8 mouse cellular contexts compared by ENCODE assay signal in the genomic region with DNA sequence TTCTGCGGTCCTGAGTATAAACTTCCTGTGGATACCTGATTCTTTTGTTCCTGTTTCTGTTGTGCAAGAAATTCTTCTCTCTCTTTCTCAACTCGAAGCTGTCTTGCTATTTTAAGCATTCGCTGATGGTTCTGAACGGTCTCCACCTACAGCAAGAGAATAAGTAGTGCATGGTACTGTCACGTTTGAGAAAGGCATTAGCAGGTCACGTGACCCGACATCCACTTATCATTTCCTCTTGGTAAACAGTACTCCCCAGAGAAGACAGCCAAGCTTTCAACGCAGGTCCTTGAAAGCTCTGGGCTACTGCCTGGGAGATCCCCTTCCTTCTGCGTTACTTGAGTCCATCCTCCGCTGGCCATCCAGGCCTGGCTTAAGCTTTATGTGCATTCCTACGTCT. TPM values are rescaled to one million over a fixed set of nuclear protein-coding genes. Genes with fewer than 3 reads are reported as not detected.
A peak's percentile ranks its signal among the peaks of the same experiment; 100 is the strongest.
DNase-seq lines count a peak whose midpoint lies in the region; ATAC-seq and TF ChIP-seq lines count a peak whose summit lies in the region.

No protein-coding gene starts in this region.

- peak; percentile 29 to 73 for DNase-seq in adrenal gland, adult (ENCODE audit: inconsistent age in 2 of 2, low spot score in 1 of 2)
- DNase-seq in adrenal gland, postnatal 25 days = no peak
- peak; percentile 98 for DNase-seq in 416B (ENCODE audit: low read depth)
- DNase-seq in lung, postnatal 14 days = peak; percentile 83
- DNase-seq in thymus, adult 2 months = peak; percentile 66
- DNase-seq in layer of hippocampus, adult 9-11 months = no peak
- no peak for DNase-seq in right cerebral cortex, postnatal 14 days

- no peaks in the 10 kb centered on the region for H3K9me3 ChIP-seq in heart, embryonic 14.5 days (ENCODE audit: control insufficient read depth, low read length)

- H3K27ac ChIP-seq in heart, embryonic 14.5 days (replicated peaks in 1 of 2; ENCODE audit: control insufficient read depth in 1 of 2, insufficient read depth in 1 of 2, low read depth in 2 of 2, low read length in 2 of 2) = peak overlapping the region; percentile 84 to 89
- H3K27ac ChIP-seq in thymus, adult 2 months (ENCODE audit: control insufficient read depth, insufficient read depth, low read length) = no peak overlapping the region

- TF ChIP-seq CTCF in thymus, adult 2 months (IDR thresholded peaks at IDR 0.05; ENCODE audit: borderline replicate concordance, control insufficient read depth, extremely low read depth, insufficient read depth, low read length, poor library complexity) = no peak

- peaks cover 63% of the 10 kb centered on the region for H3K36me3 ChIP-seq in heart, embryonic 14.5 days (ENCODE audit: control insufficient read depth, insufficient read depth, low read length)
- no peaks in the 10 kb centered on the region for H3K36me3 ChIP-seq in thymus, adult 2 months (ENCODE audit: control insufficient read depth, insufficient read depth, low read length)

- no peaks in the 10 kb centered on the region for H3K27me3 ChIP-seq in heart, embryonic 14.5 days (ENCODE audit: control insufficient read depth, insufficient read depth, low read length)
- H3K27me3 ChIP-seq in thymus, adult 2 months (ENCODE audit: control insufficient read depth, insufficient read depth, low read length) = no peaks in the 10 kb centered on the region

- peak overlapping the region; percentile 36 for H3K4me2 ChIP-seq in heart, embryonic 14.5 days (ENCODE audit: low read length)

- ATAC-seq in heart, embryonic 14.5 days (ENCODE audit: insufficient number of reproducible peaks, insufficient read depth, low FRiP score, low read depth) = peak; percentile 81

- 0 out of 2 replicates have a peak overlapping the region, but pooled peaks have one; percentile 8 for H3K9ac ChIP-seq in heart, embryonic 14.5 days (ENCODE audit: low read length)

- TF ChIP-seq POLR2A in thymus, adult 2 months (IDR thresholded peaks at IDR 0.05; ENCODE audit: control insufficient read depth, extremely low read depth, insufficient read depth, low read length, poor library complexity) = no peak

- 20% methylated on average over 11 of the region's 11 CpGs for WGBS in heart, embryonic 14.5 days
- WGBS in thymus, adult 2 months = 18% methylated on average over 11 of the region's 11 CpGs

- peaks cover 5 to 13% of the 10 kb centered on the region in 2 experiments for H3K4me1 ChIP-seq in heart, embryonic 14.5 days (ENCODE audit: control insufficient read depth in 2 of 2, insufficient read depth in 2 of 2, low read length in 2 of 2)
- peaks cover 5% of the 10 kb centered on the region for H3K4me1 ChIP-seq in thymus, adult 2 months (replicated peaks; ENCODE audit: control insufficient read depth, insufficient read depth, low read length)

- H3K4me3 ChIP-seq in heart, embryonic 14.5 days (ENCODE audit: control insufficient read depth in 1 of 2, insufficient read depth in 1 of 2, low read depth in 1 of 2, low read length in 2 of 2) = no peak overlapping the region
- H3K4me3 ChIP-seq in thymus, adult 2 months (ENCODE audit: control insufficient read depth, insufficient read depth, low read length) = no peak overlapping the region

RNA-seq across cellular contexts. Expression of gene Ift81, which starts 12.1 kb away (rescaled TPM):
- total RNA-seq in adrenal gland, postnatal 25 days (2021) = 9.4 and 14.6 TPM in 2 replicates
- 32.2 and 41.2 TPM in 2 replicates for polyA plus RNA-seq in heart, embryonic 14.5 days (2014; fragmentation: Nextera tagmentation; extraction: Ambion mirVana)
- 0.52 and 1.6 TPM in 2 replicates for polyA plus RNA-seq in thymus, adult 2 months (2012; rRNA removed)

RNA-seq across cellular contexts. Expression of gene P2rx7, which starts 41.5 kb away (rescaled TPM):
- total RNA-seq in adrenal gland, postnatal 25 days (2021) = 3.2 and 3.8 TPM in 2 replicates
- polyA plus RNA-seq in heart, embryonic 14.5 days (2014; fragmentation: Nextera tagmentation; extraction: Ambion mirVana) = 1.2 and 1.4 TPM in 2 replicates
- 12.9 and 18.5 TPM in 2 replicates for polyA plus RNA-seq in thymus, adult 2 months (2012; rRNA removed)

Comparison
In these comparisons a context has a peak if more than half of its experiments do, and no peak if none do; other contexts are left out.
1. DNase-seq: peak in adrenal gland, adult (2 of 2), 416B (single experiment), lung, postnatal 14 days (single experiment) and thymus, adult 2 months (single experiment); none in adrenal gland, postnatal 25 days (single experiment), layer of hippocampus, adult 9-11 months (single experiment) and right cerebral cortex, postnatal 14 days (single experiment).
2. RNA of gene Ift81, which starts 12.1 kb away (polyA plus RNA-seq): 32.2 to 41.2 TPM in heart, embryonic 14.5 days; 0.52 to 1.6 TPM in thymus, adult 2 months; every median in the first group is over 10 times any median in the second.